In the genomic region with DNA sequence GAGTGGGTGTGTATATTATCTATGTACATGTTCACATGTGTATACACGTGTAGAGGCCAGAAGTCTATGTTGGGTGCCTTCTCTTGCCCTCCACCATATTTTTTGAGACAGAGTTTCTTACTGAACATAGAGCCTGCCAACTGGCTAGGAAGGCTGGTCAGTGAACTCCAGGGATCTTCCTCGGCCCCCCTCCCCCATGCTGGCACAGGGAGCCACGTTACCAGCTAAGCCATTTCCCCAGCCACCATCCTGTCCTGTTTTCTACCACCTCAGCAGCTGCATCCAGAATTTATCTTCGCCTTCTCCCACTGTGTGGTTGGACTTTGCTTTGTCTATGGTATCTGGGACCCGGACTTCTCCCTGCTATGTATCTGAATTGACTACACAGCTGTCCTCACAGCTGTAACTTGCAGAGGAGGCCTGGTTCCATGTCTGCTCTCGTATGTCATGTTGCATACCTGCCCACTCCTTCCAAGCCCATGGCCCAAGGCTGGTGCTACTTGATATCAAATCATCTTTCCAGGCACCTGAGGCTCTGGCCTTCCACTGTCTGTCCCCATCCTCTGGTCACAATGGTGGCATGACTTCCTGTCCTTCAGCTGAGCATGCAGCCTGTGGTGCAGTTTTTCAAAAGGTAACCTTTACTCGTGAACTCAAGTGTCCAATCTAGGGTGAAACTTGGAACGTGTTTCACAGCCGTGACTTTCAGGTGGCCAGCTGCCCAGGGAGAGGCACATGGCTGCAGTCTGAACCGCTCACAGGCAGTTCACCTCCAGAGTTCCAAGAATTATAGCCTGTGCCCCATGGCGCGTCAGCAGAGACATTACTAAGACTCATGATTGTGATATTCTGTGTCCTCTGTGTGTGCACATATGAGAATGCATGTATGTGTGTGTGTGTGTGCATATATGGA, we compare ENCODE assay signal across 10 mouse cellular contexts. TPM values are rescaled to one million over a fixed set of nuclear protein-coding genes. Genes with fewer than 3 reads are reported as not detected.
A peak's percentile ranks its signal among the peaks of the same experiment; 100 is the strongest.
DNase-seq lines count a peak whose midpoint lies in the region; ATAC-seq and TF ChIP-seq lines count a peak whose summit lies in the region.
"Had no signal": no experiment of that assay in that cellular context is flagged by ENCODE, and none has a peak within 500 bp of the region (broad histone marks: within the 10 kb centered on the region; RNA-seq: fewer than 3 reads in every experiment).

No protein-coding gene starts in this region.

- H3K9me3 ChIP-seq in liver, embryonic 11.5 days (ENCODE audit: control insufficient read depth, low read length), result no peaks in the 10 kb centered on the region
- no peaks in the 10 kb centered on the region for H3K9me3 ChIP-seq in limb, embryonic 15.5 days
- H3K9me3 ChIP-seq: megakaryocyte, embryonic 14.5 days had no signal

- no peak for TF ChIP-seq CTCF in liver, adult 2 months (IDR thresholded peaks at IDR 0.05; ENCODE audit: low read depth, low read length)
- TF ChIP-seq CTCF in embryonic fibroblast, embryonic 13.5 days (IDR thresholded peaks at IDR 0.05; ENCODE audit: borderline replicate concordance, insufficient read depth, low read length), result no peak

- H3K4me1 ChIP-seq in liver, adult 2 months (ENCODE audit: control insufficient read depth, insufficient read depth, low read length), result peaks cover 32% of the 10 kb centered on the region
- peaks cover 11% of the 10 kb centered on the region; the same call in 1 of the 2 replicates for H3K4me1 ChIP-seq in liver, embryonic 11.5 days (replicated peaks; ENCODE audit: control insufficient read depth, insufficient read depth, low read length)
- peaks cover 34% of the 10 kb centered on the region for H3K4me1 ChIP-seq in embryonic fibroblast, embryonic 13.5 days (ENCODE audit: control insufficient read depth, insufficient read depth, low read length)
- H3K4me1 ChIP-seq in limb, embryonic 15.5 days, result peaks cover 54% of the 10 kb centered on the region

- H3K27ac ChIP-seq in liver, adult 2 months (replicated peaks; ENCODE audit: insufficient read depth, low read depth, low read length), result peak overlapping the region; percentile 75
- H3K27ac ChIP-seq in liver, embryonic 11.5 days (ENCODE audit: low read depth, low read length), result no peak overlapping the region
- 0 out of 2 replicates have a peak overlapping the region, but pooled peaks have one; percentile 79 for H3K27ac ChIP-seq in embryonic fibroblast, embryonic 13.5 days (ENCODE audit: insufficient read depth, low read length)
- peak overlapping the region; percentile 71 for H3K27ac ChIP-seq in limb, embryonic 15.5 days
- H3K27ac ChIP-seq: hindbrain, embryonic 14.5 days had no signal

- TF ChIP-seq POLR2A in liver, adult 2 months (IDR thresholded peaks at IDR 0.05; ENCODE audit: extremely low read depth, insufficient read depth, low read length), result no peak
- TF ChIP-seq POLR2A in embryonic fibroblast, embryonic 13.5 days (IDR thresholded peaks at IDR 0.05; ENCODE audit: low read depth, low read length), result no peak

- peak; percentile 95 for DNase-seq in liver, adult 2 months (ENCODE audit: extremely low read depth, low read depth, low spot score)
- DNase-seq in liver, embryonic 11.5 days (ENCODE audit: low spot score), result no peak
- DNase-seq in kidney, adult 9 months, result peak; percentile 90
- no peak for DNase-seq in frontal cortex, adult 2 months (ENCODE audit: extremely low spot score in 1 of 2, low spot score in 1 of 2)
- DNase-seq in urinary bladder, adult 18-20 months (ENCODE audit: low spot score in 2 of 2), result no peak
- DNase-seq: cerebellum, adult 2 months had no signal

- 0 out of 2 replicates have a peak overlapping the region, but pooled peaks have one; percentile 19 for H3K9ac ChIP-seq in liver, adult 2 months (ENCODE audit: low read depth, low read length)
- no peak overlapping the region for H3K9ac ChIP-seq in liver, embryonic 11.5 days (ENCODE audit: low read depth, low read length)
- H3K9ac ChIP-seq in limb, embryonic 15.5 days, result no peak overlapping the region
- H3K9ac ChIP-seq: hindbrain, embryonic 14.5 days had no signal

- H3K36me3 ChIP-seq in liver, adult 2 months (ENCODE audit: control insufficient read depth, insufficient read depth, low read length), result no peaks in the 10 kb centered on the region
- H3K36me3 ChIP-seq in liver, embryonic 11.5 days (ENCODE audit: control insufficient read depth, insufficient read depth, low read length), result no peaks in the 10 kb centered on the region
- H3K36me3 ChIP-seq in limb, embryonic 15.5 days, result no peaks in the 10 kb centered on the region

- 21% methylated on average over 12 of the region's 12 CpGs for WGBS in liver, adult 2 months
- WGBS in liver, embryonic 11.5 days, result 79% methylated on average over 12 of the region's 12 CpGs
- WGBS in limb, embryonic 15.5 days, result 63% methylated on average over 12 of the region's 12 CpGs

- no peaks in the 10 kb centered on the region for H3K27me3 ChIP-seq in liver, adult 2 months (ENCODE audit: control insufficient read depth, insufficient read depth, low read length)
- no peaks in the 10 kb centered on the region for H3K27me3 ChIP-seq in liver, embryonic 11.5 days (replicated peaks; ENCODE audit: control insufficient read depth, insufficient read depth, low read length)
- H3K27me3 ChIP-seq in limb, embryonic 15.5 days, result no peaks in the 10 kb centered on the region
- H3K27me3 ChIP-seq: megakaryocyte, embryonic 14.5 days had no signal

- ATAC-seq in liver, embryonic 11.5 days (replicated peaks; ENCODE audit: low FRiP score), result no peak
- no peak for ATAC-seq in limb, embryonic 15.5 days (ENCODE audit: insufficient number of reproducible peaks, low FRiP score, low TSS enrichment, low read depth)

- H3K4me3 ChIP-seq in liver, adult 2 months (ENCODE audit: insufficient read depth, low read depth, low read length), result no peak overlapping the region
- no peak overlapping the region for H3K4me3 ChIP-seq in liver, embryonic 11.5 days (ENCODE audit: low read depth, low read length)
- no peak overlapping the region for H3K4me3 ChIP-seq in embryonic fibroblast, embryonic 13.5 days (ENCODE audit: insufficient read depth, low read length)
- H3K4me3 ChIP-seq in limb, embryonic 15.5 days, result no peak overlapping the region

- no peak overlapping the region for H3K4me2 ChIP-seq in liver, embryonic 11.5 days
- no peak overlapping the region for H3K4me2 ChIP-seq in limb, embryonic 15.5 days
- H3K4me2 ChIP-seq: hindbrain, embryonic 14.5 days had no signal

- peaks cover 46% of the 10 kb centered on the region for H3K79me2 ChIP-seq in liver, adult 2 months (ENCODE audit: control insufficient read depth, insufficient read depth, low read length)

RNA-seq across cellular contexts. Expression of gene Myo10, which starts 18.8 kb away (rescaled TPM):
- 21.4 and 21.5 TPM in 2 replicates for total RNA-seq in liver, adult 2 months (2014; rRNA removed)
- 11.9 and 15.7 TPM in 2 replicates for polyA plus RNA-seq in liver, adult 2 months (2012; rRNA removed)
- polyA plus RNA-seq in liver, embryonic 11.5 days (2014; fragmentation: Nextera tagmentation; extraction: Ambion mirVana), result 14.4 and 16.3 TPM in 2 replicates
- 47.8 and 49.9 TPM in 2 replicates for polyA plus RNA-seq in embryonic fibroblast, embryonic 13.5 days (2011; ENCODE audit: insufficient read length, low read depth, missing spikeins)
- polyA plus RNA-seq in limb, embryonic 15.5 days (2015; fragmentation: Nextera tagmentation; extraction: Ambion mirVana), result 28.4 and 28.6 TPM in 2 replicates
- polyA plus RNA-seq in frontal cortex, adult 2 months (2012; rRNA removed), result 50.5 and 57.3 TPM in 2 replicates

Comparison
In these comparisons a context has a peak if more than half of its experiments do, and no peak if none do; other contexts are left out.
1. DNase-seq: peak in liver, adult 2 months (single experiment) and kidney, adult 9 months (single experiment); none in liver, embryonic 11.5 days (single experiment), frontal cortex, adult 2 months (0 of 2) and urinary bladder, adult 18-20 months (0 of 2).